ENCODE assay signal across 21 mouse cellular contexts in genomic region chr3:58798245-58798644, GRCm38 (mm10). TPM values are rescaled to one million over a fixed set of nuclear protein-coding genes. Genes with fewer than 3 reads are reported as not detected.
DNase-seq lines count a peak whose midpoint lies in the region; ATAC-seq lines count a peak whose summit lies in the region.
"Had no signal": no experiment of that assay in that cellular context is flagged by ENCODE, and none has a peak within 500 bp of the region (broad histone marks: within the 10 kb centered on the region; RNA-seq: fewer than 3 reads in every experiment).

No protein-coding gene starts in this region.

- no peak overlapping the region for H3K4me3 ChIP-seq in hindbrain, embryonic 16.5 days (ENCODE audit: low read length)
- H3K4me3 ChIP-seq in hindbrain, embryonic 14.5 days (replicated peaks; ENCODE audit: low read length) = no peak overlapping the region
- no peak overlapping the region for H3K4me3 ChIP-seq in neural tube, embryonic 14.5 days (ENCODE audit: low read depth, low read length)
- H3K4me3 ChIP-seq: embryonic facial prominence, embryonic 13.5 days; gastrocnemius, adult 2 months; heart, embryonic 12.5 days had no signal

- H3K9me3 ChIP-seq in hindbrain, embryonic 16.5 days (ENCODE audit: control insufficient read depth, low read length) = no peaks in the 10 kb centered on the region
- no peaks in the 10 kb centered on the region for H3K9me3 ChIP-seq in hindbrain, embryonic 14.5 days (ENCODE audit: control insufficient read depth, low read length)
- H3K9me3 ChIP-seq in neural tube, embryonic 14.5 days (ENCODE audit: control insufficient read depth, low read length) = no peaks in the 10 kb centered on the region
- H3K9me3 ChIP-seq: embryonic facial prominence, embryonic 13.5 days; heart, embryonic 12.5 days had no signal

- DNase-seq in frontal cortex, postnatal 14 days (ENCODE audit: low spot score in 2 of 2) = no peak
- DNase-seq in hindbrain, embryonic 14.5 days (ENCODE audit: low spot score) = no peak
- DNase-seq in neural tube, embryonic 10.5 days (ENCODE audit: extremely low spot score, low spot score) = no peak
- DNase-seq: adrenal gland, postnatal 14 days; cerebellum, adult 18-20 months; cerebellum, adult 9-11 months; cerebellum, postnatal 36 days; gastrocnemius, adult 2 months; gastrocnemius, postnatal 36 days; heart, adult 18-20 months had no signal

- peak; percentile 70 for ATAC-seq in frontal cortex, adult (ENCODE audit: low TSS enrichment)
- ATAC-seq in hindbrain, embryonic 16.5 days = peak; percentile 47; the same call in 1 of the 2 replicates
- ATAC-seq in hindbrain, embryonic 14.5 days (ENCODE audit: low FRiP score) = no peak
- ATAC-seq in neural tube, embryonic 14.5 days (ENCODE audit: low read depth) = 0 out of 2 replicates have a peak, but pooled peaks have one; percentile 14
- ATAC-seq: activated CD4-positive, CD25-positive, alpha-beta regulatory T cell, adult 4 months; forebrain, embryonic 14.5 days; intestine, embryonic 16.5 days; Patski had no signal

- no peaks in the 10 kb centered on the region for H3K36me3 ChIP-seq in hindbrain, embryonic 16.5 days (ENCODE audit: control insufficient read depth, insufficient read depth, low read length)
- H3K36me3 ChIP-seq in hindbrain, embryonic 14.5 days (replicated peaks; ENCODE audit: control insufficient read depth, insufficient read depth) = no peaks in the 10 kb centered on the region
- H3K36me3 ChIP-seq in neural tube, embryonic 14.5 days (ENCODE audit: control insufficient read depth, insufficient read depth, low read length) = no peaks in the 10 kb centered on the region
- H3K36me3 ChIP-seq: embryonic facial prominence, embryonic 13.5 days; heart, embryonic 12.5 days had no signal

- no peaks in the 10 kb centered on the region for H3K27me3 ChIP-seq in hindbrain, embryonic 16.5 days (replicated peaks; ENCODE audit: control insufficient read depth, insufficient read depth, low read length)
- no peaks in the 10 kb centered on the region for H3K27me3 ChIP-seq in hindbrain, embryonic 14.5 days (ENCODE audit: control insufficient read depth, insufficient read depth, low read length)
- H3K27me3 ChIP-seq in neural tube, embryonic 14.5 days (ENCODE audit: control insufficient read depth, insufficient read depth, low read length) = no peaks in the 10 kb centered on the region
- H3K27me3 ChIP-seq: CH12.LX; embryonic facial prominence, embryonic 13.5 days; heart, embryonic 12.5 days; Patski had no signal

- no peak overlapping the region for H3K27ac ChIP-seq in hindbrain, embryonic 16.5 days (ENCODE audit: low read depth, low read length)
- no peak overlapping the region; the same call in 1 of the 2 replicates for H3K27ac ChIP-seq in hindbrain, embryonic 14.5 days
- no peak overlapping the region for H3K27ac ChIP-seq in neural tube, embryonic 14.5 days (ENCODE audit: low read depth, low read length)
- H3K27ac ChIP-seq: embryonic facial prominence, embryonic 13.5 days; gastrocnemius, adult 2 months had no signal

- H3K4me1 ChIP-seq in hindbrain, embryonic 16.5 days (ENCODE audit: control insufficient read depth, insufficient read depth, low read depth, low read length) = no peaks in the 10 kb centered on the region
- no peaks in the 10 kb centered on the region for H3K4me1 ChIP-seq in hindbrain, embryonic 14.5 days (replicated peaks; ENCODE audit: control insufficient read depth, insufficient read depth, low read length)
- no peaks in the 10 kb centered on the region for H3K4me1 ChIP-seq in neural tube, embryonic 14.5 days (ENCODE audit: control insufficient read depth, insufficient read depth, low read length)
- H3K4me1 ChIP-seq: embryonic facial prominence, embryonic 13.5 days; heart, embryonic 12.5 days had no signal

- no peak overlapping the region for H3K4me2 ChIP-seq in hindbrain, embryonic 16.5 days (ENCODE audit: low read length)
- H3K4me2 ChIP-seq in hindbrain, embryonic 14.5 days (replicated peaks) = no peak overlapping the region
- no peak overlapping the region for H3K4me2 ChIP-seq in neural tube, embryonic 14.5 days (ENCODE audit: low read depth, low read length)
- H3K4me2 ChIP-seq: embryonic facial prominence, embryonic 13.5 days; heart, embryonic 12.5 days had no signal

- no peak overlapping the region for H3K9ac ChIP-seq in hindbrain, embryonic 16.5 days (ENCODE audit: low read depth, low read length)
- H3K9ac ChIP-seq in hindbrain, embryonic 14.5 days = no peak overlapping the region
- no peak overlapping the region for H3K9ac ChIP-seq in neural tube, embryonic 14.5 days (replicated peaks; ENCODE audit: low read depth, low read length)
- H3K9ac ChIP-seq: embryonic facial prominence, embryonic 13.5 days; heart, embryonic 12.5 days had no signal

- WGBS in hindbrain, embryonic 16.5 days = 68% methylated on average over 8 of the region's 8 CpGs
- 73% methylated on average over 8 of the region's 8 CpGs for WGBS in hindbrain, embryonic 14.5 days
- WGBS in neural tube, embryonic 14.5 days = 76% methylated on average over 8 of the region's 8 CpGs

RNA-seq across cellular contexts. Expression of gene Mindy4b-ps, which starts 23.9 kb away (rescaled TPM):
- polyA plus RNA-seq in hindbrain, embryonic 16.5 days (2015; fragmentation: Nextera tagmentation; extraction: Ambion mirVana) = 0.12 and 0.21 TPM in 2 replicates
- 0.09 TPM in 1 of 2 replicates, not detected in the other for polyA plus RNA-seq in hindbrain, embryonic 14.5 days (2014; fragmentation: Nextera tagmentation; extraction: Ambion mirVana)
- polyA plus RNA-seq in neural tube, embryonic 14.5 days (2014; fragmentation: Nextera tagmentation; extraction: Ambion mirVana) = not detected in 2 replicates
- polyA plus RNA-seq: activated CD4-positive, CD25-positive, alpha-beta regulatory T cell, adult 4 months; embryonic facial prominence, embryonic 13.5 days; heart, embryonic 12.5 days; hindbrain, embryonic 11.5 days; intestine, embryonic 16.5 days; Patski had no signal
